Comparison of ENCODE assay signal across 30 mouse cellular contexts in genomic region chr11:113225748-113226147, GRCm38 (mm10).
DNase-seq lines count a peak whose midpoint lies in the region; ATAC-seq and TF ChIP-seq lines count a peak whose summit lies in the region.
"Had no signal": no experiment of that assay in that cellular context is flagged by ENCODE, and none has a peak within 500 bp of the region (broad histone marks: within the 10 kb centered on the region; RNA-seq: fewer than 3 reads in every experiment).

No protein-coding gene starts in this region.

- H3K9ac ChIP-seq in lung, embryonic 16.5 days (ENCODE audit: low read length), result no peak overlapping the region
- H3K9ac ChIP-seq in intestine, postnatal 0 days (ENCODE audit: low read depth, low read length), result no peak overlapping the region
- H3K9ac ChIP-seq: forebrain, embryonic 15.5 days; heart, embryonic 13.5 days; kidney, embryonic 15.5 days; limb, embryonic 12.5 days; midbrain, embryonic 15.5 days had no signal

- TF ChIP-seq CTCF in lung, adult 2 months (IDR thresholded peaks at IDR 0.05; ENCODE audit: insufficient read depth, low read length), result no peak
- no peak for TF ChIP-seq CTCF in intestine, postnatal 0 days (IDR thresholded peaks at IDR 0.05; ENCODE audit: low read depth)

- no peaks in the 10 kb centered on the region for H3K36me3 ChIP-seq in lung, embryonic 16.5 days (ENCODE audit: control insufficient read depth, insufficient read depth, low read length)
- no peaks in the 10 kb centered on the region for H3K36me3 ChIP-seq in intestine, postnatal 0 days (ENCODE audit: control insufficient read depth, insufficient read depth)
- H3K36me3 ChIP-seq: forebrain, embryonic 10.5 days; forebrain, embryonic 15.5 days; heart, embryonic 13.5 days; kidney, embryonic 15.5 days; limb, embryonic 12.5 days; midbrain, embryonic 15.5 days had no signal

- H3K4me2 ChIP-seq in lung, embryonic 16.5 days (ENCODE audit: low read depth, low read length), result no peak overlapping the region
- H3K4me2 ChIP-seq in intestine, postnatal 0 days (replicated peaks; ENCODE audit: low read depth), result no peak overlapping the region
- H3K4me2 ChIP-seq: forebrain, embryonic 15.5 days; heart, embryonic 13.5 days; kidney, embryonic 15.5 days; limb, embryonic 12.5 days; midbrain, embryonic 15.5 days had no signal

- no peaks in the 10 kb centered on the region for H3K9me3 ChIP-seq in lung, embryonic 16.5 days (ENCODE audit: control insufficient read depth, low read length)
- H3K9me3 ChIP-seq in intestine, postnatal 0 days (ENCODE audit: control insufficient read depth), result no peaks in the 10 kb centered on the region
- H3K9me3 ChIP-seq: forebrain, embryonic 10.5 days; forebrain, embryonic 15.5 days; heart, embryonic 13.5 days; kidney, embryonic 15.5 days; limb, embryonic 12.5 days; midbrain, embryonic 15.5 days had no signal

- DNase-seq in lung, adult 2 months, result no peak
- DNase-seq in brain, adult 2 months (ENCODE audit: low read depth, low spot score), result peak; percentile 60
- DNase-seq in adrenal gland, postnatal 14 days, result no peak
- no peak for DNase-seq in heart, postnatal 36 days
- DNase-seq in frontal cortex, postnatal 36 days (ENCODE audit: low spot score in 2 of 2), result no peak
- DNase-seq: adrenal gland, adult 8-10 months; cerebellum, adult 11 months; cerebellum, adult 9-10 months; cerebellum, postnatal 36 days; gastrocnemius, adult 2 months; heart, postnatal 10 days; kidney, adult 18-20 months; kidney, postnatal 25 days; layer of hippocampus, postnatal 36 days; lung, postnatal 10 days; right cerebral cortex, postnatal 25 days; spleen, adult 18-20 months; thymus, adult 2 months; thymus, postnatal 36 days had no signal

- TF ChIP-seq POLR2A in lung, adult 2 months (IDR thresholded peaks at IDR 0.05; ENCODE audit: borderline replicate concordance, extremely low read depth, low read depth, low read length), result no peak

- H3K27me3 ChIP-seq in lung, embryonic 16.5 days (ENCODE audit: control insufficient read depth, insufficient read depth, low read depth, low read length), result no peaks in the 10 kb centered on the region
- H3K27me3 ChIP-seq in intestine, postnatal 0 days (replicated peaks; ENCODE audit: control insufficient read depth, insufficient read depth, low read length), result no peaks in the 10 kb centered on the region
- H3K27me3 ChIP-seq: forebrain, embryonic 15.5 days; heart, embryonic 13.5 days; kidney, embryonic 15.5 days; limb, embryonic 12.5 days had no signal

- WGBS in lung, embryonic 16.5 days, result 51% methylated on average over 3 of the region's 3 CpGs
- 69% methylated on average over 3 of the region's 3 CpGs for WGBS in lung, adult 2 months
- 42% methylated on average over 3 of the region's 3 CpGs for WGBS in intestine, postnatal 0 days

- 0 out of 2 replicates have a peak, but pooled peaks have one; percentile 34 for ATAC-seq in lung, embryonic 16.5 days (ENCODE audit: low read depth)
- ATAC-seq in intestine, postnatal 0 days, result peak; percentile 34; the same call in 1 of the 2 replicates
- ATAC-seq: activated CD4-positive, CD25-positive, alpha-beta regulatory T cell, adult 4 months; CD4-positive, CD25-positive, alpha-beta regulatory T cell, adult 4 months; forebrain, embryonic 15.5 days; midbrain, embryonic 15.5 days had no signal

- no peaks in the 10 kb centered on the region; the same call in 1 of the 2 replicates for H3K4me1 ChIP-seq in lung, embryonic 16.5 days (replicated peaks; ENCODE audit: control insufficient read depth, insufficient read depth, low read length)
- no peaks in the 10 kb centered on the region for H3K4me1 ChIP-seq in lung, adult 2 months (ENCODE audit: control insufficient read depth, insufficient read depth, low read length)
- no peaks in the 10 kb centered on the region for H3K4me1 ChIP-seq in intestine, postnatal 0 days (replicated peaks; ENCODE audit: control insufficient read depth, insufficient read depth, low read length)

- no peak overlapping the region for H3K27ac ChIP-seq in lung, embryonic 16.5 days (ENCODE audit: low read length)
- no peak overlapping the region for H3K27ac ChIP-seq in intestine, postnatal 0 days (ENCODE audit: low read depth, low read length)
- H3K27ac ChIP-seq: forebrain, embryonic 10.5 days; forebrain, embryonic 15.5 days; gastrocnemius, adult 2 months; heart, embryonic 13.5 days; kidney, embryonic 15.5 days; limb, embryonic 12.5 days; macrophage; midbrain, embryonic 15.5 days had no signal

- H3K4me3 ChIP-seq in lung, embryonic 16.5 days (ENCODE audit: low read length), result no peak overlapping the region
- H3K4me3 ChIP-seq in lung, adult 2 months (replicated peaks; ENCODE audit: extremely low read depth, low read depth, low read length), result no peak overlapping the region
- no peak overlapping the region for H3K4me3 ChIP-seq in intestine, postnatal 0 days (ENCODE audit: low read depth, low read length)
- H3K4me3 ChIP-seq: forebrain, embryonic 10.5 days; forebrain, embryonic 15.5 days; gastrocnemius, adult 2 months; heart, embryonic 13.5 days; kidney, embryonic 15.5 days; limb, embryonic 12.5 days; midbrain, embryonic 15.5 days had no signal

- intact Hi-C loops in heart, postnatal 36 days (cut with DNase I), result no loop called here
